Mouse (Mus musculus): ENCODE results near the gene Itga2.

DNA sequence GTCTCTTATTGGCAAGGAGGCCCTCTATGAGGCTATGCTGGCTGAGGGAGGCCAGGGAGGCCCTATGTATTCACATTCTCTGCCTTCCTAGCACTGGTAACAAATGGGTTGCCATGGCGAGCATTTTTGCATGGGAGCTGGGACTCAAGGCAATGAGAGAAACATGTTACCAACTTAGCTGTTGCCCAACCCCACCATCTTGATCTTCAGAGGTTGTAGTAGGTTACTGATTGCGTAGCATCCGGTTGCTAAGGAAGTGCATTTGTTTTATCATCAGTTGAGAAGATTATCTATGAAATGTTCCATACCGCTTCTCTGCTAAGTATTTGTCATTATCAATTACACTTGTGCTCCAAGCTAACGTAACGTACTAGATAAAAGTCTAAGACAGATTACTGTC is 44.2 kb downstream of the Itga2 start:
- TF ChIP-seq POLR2A (IDR thresholded peaks at IDR 0.05; ENCODE audit: insufficient read depth, low read depth, low read length) (no peak), CTCF (IDR thresholded peaks at IDR 0.05) (no peak), EP300 (IDR thresholded peaks at IDR 0.05; ENCODE audit: insufficient read depth, low read depth, low read length) (no peak)
